Mouse (Mus musculus) forelimb bud, embryonic 11.5 days (tissue): ENCODE measurements at regions not wholly inside any gene's neighbourhood (a gene's known extent, or its start where the extent isn't known, plus 50 kb on each side); places are given as distances from the start of the nearest gene placed in this dataset.
A peak's percentile ranks its signal among the peaks of the same experiment; 100 is the strongest.

Experiments
- DNase-seq: peaks from one replicate; pipeline ENCODE4 v3.0.0-alpha.2; 2012; ENCODE audit warnings: low read depth, low spot score

DNA sequence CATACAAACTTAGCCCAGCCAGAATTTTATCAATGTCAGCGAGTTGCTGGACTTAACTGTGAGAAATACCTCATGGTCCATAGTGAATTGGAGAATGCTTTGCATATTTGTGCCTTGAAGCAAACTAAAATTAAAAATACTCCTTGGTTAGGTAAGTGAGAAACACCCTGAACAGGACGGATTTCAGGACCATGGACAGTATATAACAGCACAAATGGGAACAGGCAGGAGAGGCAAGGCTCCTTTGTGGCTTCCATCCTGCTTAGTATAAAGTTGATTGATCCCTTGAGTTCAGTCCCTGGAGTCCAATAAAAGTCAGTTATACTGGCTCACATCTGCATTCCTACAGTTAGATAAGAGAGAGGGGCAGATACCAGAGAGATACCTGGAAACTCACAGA is 53.9 kb upstream of the Bpifa3 start:
- DNase-seq = peak; percentile 66
